Mouse (Mus musculus): ENCODE measurements around the gene Rmi1. TPM values are rescaled to one million over a fixed set of nuclear protein-coding genes. Genes with fewer than 3 reads are reported as not detected.
A peak's percentile ranks its signal among the peaks of the same experiment; 100 is the strongest.
"Not testable (repeated sequence)": the region's sequence is repeated elsewhere in the genome, so short reads cannot be mapped to it uniquely, and the experiment has no call there.

The Rmi1 gene
- polyA plus RNA-seq, 1 experiment from 2014 or later: 32.3 TPM

- 74% methylated on average over 4 of the region's 4 CpGs for WGBS
- no peak overlapping the region for H3K4me3 ChIP-seq (replicated peaks)
- H3K27ac ChIP-seq: no peak overlapping the region
- H3K4me2 ChIP-seq: no peak overlapping the region
- peaks cover 45% of the 10 kb centered on the region for H3K27me3 ChIP-seq
- no peak overlapping the region for H3K9ac ChIP-seq
- no peaks in the 10 kb centered on the region for H3K36me3 ChIP-seq (replicated peaks)
- peaks cover 12% of the 10 kb centered on the region for H3K4me1 ChIP-seq
- ATAC-seq (ENCODE audit: low FRiP score): no peak
- H3K9me3 ChIP-seq: no peaks in the 10 kb centered on the region
Measured at GRCm38 (mm10) chr13:58452246-58452645, 50.2 kb downstream of the Rmi1 start.

GRCm38 (mm10) chr13:58452651-58453413, 50.8 kb downstream of the Rmi1 start:
- 0 out of 2 replicates have a peak, but pooled peaks have one; percentile 36 for ATAC-seq (ENCODE audit: low FRiP score)
- peak overlapping the region; percentile 21 for H3K4me3 ChIP-seq (replicated peaks)
- H3K27ac ChIP-seq: no peak overlapping the region
- 13% methylated on average over 32 of the region's 32 CpGs for WGBS
- H3K9me3 ChIP-seq: no peaks in the 10 kb centered on the region
- peaks cover 12% of the 10 kb centered on the region for H3K4me1 ChIP-seq
- no peaks in the 10 kb centered on the region for H3K36me3 ChIP-seq (replicated peaks)
- H3K9ac ChIP-seq: peak overlapping the region; percentile 33; the same call in 1 of the 2 replicates
- H3K27me3 ChIP-seq: peaks cover 41% of the 10 kb centered on the region
- peak overlapping the region; percentile 37 for H3K4me2 ChIP-seq

GRCm38 (mm10) chr13:58453541-58453940, 51.5 kb downstream of the Rmi1 start:
- 23% methylated on average over 10 of the region's 10 CpGs for WGBS
- Histone ChIP-seq H3K4me1 (peaks cover 12% of the 10 kb centered on the region), H3K4me3 (replicated peaks) (no peak overlapping the region), H3K27ac (no peak overlapping the region), H3K9ac (no peak overlapping the region), H3K36me3 (replicated peaks) (no peaks in the 10 kb centered on the region), H3K9me3 (no peaks in the 10 kb centered on the region), H3K27me3 (peaks cover 39% of the 10 kb centered on the region), H3K4me2 (peak overlapping the region; percentile 37; the same call in 1 of the 2 replicates)
- ATAC-seq (ENCODE audit: low FRiP score): no peak

GRCm38 (mm10) chr13:58456547-58456946, 54.5 kb downstream of the Rmi1 start:
- Histone ChIP-seq H3K9me3 (no peaks in the 10 kb centered on the region), H3K36me3 (replicated peaks) (no peaks in the 10 kb centered on the region), H3K4me2 (no peak overlapping the region), H3K27ac (no peak overlapping the region), H3K27me3 (peaks cover 36% of the 10 kb centered on the region), H3K4me1 (peaks cover 6% of the 10 kb centered on the region), H3K9ac (no peak overlapping the region), H3K4me3 (replicated peaks) (no peak overlapping the region)
- no peak for ATAC-seq (ENCODE audit: low FRiP score)
- 57% methylated on average over 10 of the region's 10 CpGs for WGBS

- not testable (repeated sequence) for H3K27ac ChIP-seq
- WGBS: 94% methylated on average over 6 of the region's 6 CpGs
Measured at GRCm38 (mm10) chr13:58458811-58459210, 56.8 kb downstream of the Rmi1 start.

More at GRCm38 (mm10) chr13:58458811-58459210, 56.8 kb downstream of the Rmi1 start:
- H3K27me3 ChIP-seq: peaks cover 18% of the 10 kb centered on the region
- not testable (repeated sequence) for ATAC-seq (ENCODE audit: low FRiP score); H3K9me3 ChIP-seq; H3K4me1 ChIP-seq; H3K4me3 ChIP-seq (replicated peaks); H3K4me2 ChIP-seq; H3K9ac ChIP-seq; H3K36me3 ChIP-seq (replicated peaks)

MicroRNAs encoded within 50 kb of the gene (microRNA counts, 519-probe panel; counts per million panel counts)
- 6,280 counts per million, percentile 86 among the panel's probes with 10 or more counts for microRNA mmu-miR-7a

Small RNA genes lying within 50 kb of the gene (microRNA-seq; reads per million reads assigned to microRNA genes)
- 708 reads per million, percentile 73 among the genes with 10 or more reads in this experiment for gene Mir7-1

Other genes starting within 250 kb of the Rmi1 start
- gene Idnk, start 244.6 kb upstream of the Rmi1 start, polyA plus RNA-seq (2016; fragmentation: Nextera tagmentation; extraction: Ambion mirVana): 54.7 and 59.5 TPM in 2 replicates
- gene Ubqln1, start 186.6 kb upstream of the Rmi1 start, polyA plus RNA-seq (2016; fragmentation: Nextera tagmentation; extraction: Ambion mirVana): 162 and 172 TPM in 2 replicates
- gene Gkap1, start 126.5 kb upstream of the Rmi1 start, polyA plus RNA-seq (2016; fragmentation: Nextera tagmentation; extraction: Ambion mirVana): 40.7 and 48.6 TPM in 2 replicates
- gene Kif27, start 43.1 kb upstream of the Rmi1 start, polyA plus RNA-seq (2016; fragmentation: Nextera tagmentation; extraction: Ambion mirVana): 1.7 TPM in 2 replicates
- 25.3 and 28.4 TPM in 2 replicates for gene 2210016F16Rik, start 17.0 kb upstream of the Rmi1 start, polyA plus RNA-seq (2016; fragmentation: Nextera tagmentation; extraction: Ambion mirVana)
- gene Hnrnpk, start 1.1 kb downstream of the Rmi1 start, polyA plus RNA-seq (2016; fragmentation: Nextera tagmentation; extraction: Ambion mirVana): 2,341 and 2,520 TPM in 2 replicates
- not detected in 2 replicates for gene Slc28a3, start 208.6 kb downstream of the Rmi1 start, polyA plus RNA-seq (2016; fragmentation: Nextera tagmentation; extraction: Ambion mirVana)

Data from forebrain, embryonic 12.5 days (tissue).